Mouse (Mus musculus): ENCODE results near the gene Ralgapa1. TPM values are rescaled to one million over a fixed set of nuclear protein-coding genes. Genes with fewer than 3 reads are reported as not detected.

Ralgapa1 gene
- 38.6 and 45.2 TPM in 2 replicates for polyA plus RNA-seq (2014; fragmentation: Nextera tagmentation; extraction: Ambion mirVana)

DNA sequence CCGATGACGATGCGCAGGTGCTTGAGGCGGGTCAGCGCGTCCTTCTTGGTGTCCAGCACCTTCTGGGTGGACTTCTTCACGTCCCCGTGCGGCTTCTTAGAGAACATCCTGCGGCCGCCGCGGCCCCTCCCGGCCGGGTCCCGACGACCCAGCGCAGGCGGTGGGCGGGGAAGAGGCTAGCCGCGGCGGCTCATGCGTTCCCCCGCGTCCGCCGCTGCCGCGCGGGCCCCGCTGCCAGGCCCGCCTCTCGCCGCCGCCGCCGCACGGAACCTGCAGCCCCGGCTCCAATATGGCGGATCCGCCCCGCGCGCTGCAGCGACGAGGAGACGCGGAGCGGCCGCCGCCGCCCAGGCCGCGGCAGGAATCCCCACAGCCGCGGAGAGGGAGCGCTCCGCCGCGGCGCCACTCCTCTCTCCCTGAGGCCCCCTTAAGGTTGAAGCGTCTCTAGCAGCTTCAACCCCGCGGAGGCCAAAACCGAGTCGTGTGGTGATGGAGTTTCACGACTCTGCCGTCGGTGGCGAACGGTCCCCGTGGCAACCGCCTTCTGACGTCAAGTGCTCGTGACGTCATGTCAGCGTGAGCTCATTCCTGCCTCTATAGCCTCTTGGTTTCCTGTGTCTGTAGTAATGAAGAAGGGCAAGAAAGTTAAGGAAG, at the start of gene Ralgapa1:
TSS of gene Ralgapa1 (minus strand) at position 507 of the 654 bp plus-strand sequence.
- H3K4me2 ChIP-seq (ENCODE audit: low read depth, low read length), result peak within 1 kb of the TSS; percentile 52
- peak within 1 kb of the TSS; percentile 79 for H3K4me3 ChIP-seq (ENCODE audit: low read depth, low read length)

DNA sequence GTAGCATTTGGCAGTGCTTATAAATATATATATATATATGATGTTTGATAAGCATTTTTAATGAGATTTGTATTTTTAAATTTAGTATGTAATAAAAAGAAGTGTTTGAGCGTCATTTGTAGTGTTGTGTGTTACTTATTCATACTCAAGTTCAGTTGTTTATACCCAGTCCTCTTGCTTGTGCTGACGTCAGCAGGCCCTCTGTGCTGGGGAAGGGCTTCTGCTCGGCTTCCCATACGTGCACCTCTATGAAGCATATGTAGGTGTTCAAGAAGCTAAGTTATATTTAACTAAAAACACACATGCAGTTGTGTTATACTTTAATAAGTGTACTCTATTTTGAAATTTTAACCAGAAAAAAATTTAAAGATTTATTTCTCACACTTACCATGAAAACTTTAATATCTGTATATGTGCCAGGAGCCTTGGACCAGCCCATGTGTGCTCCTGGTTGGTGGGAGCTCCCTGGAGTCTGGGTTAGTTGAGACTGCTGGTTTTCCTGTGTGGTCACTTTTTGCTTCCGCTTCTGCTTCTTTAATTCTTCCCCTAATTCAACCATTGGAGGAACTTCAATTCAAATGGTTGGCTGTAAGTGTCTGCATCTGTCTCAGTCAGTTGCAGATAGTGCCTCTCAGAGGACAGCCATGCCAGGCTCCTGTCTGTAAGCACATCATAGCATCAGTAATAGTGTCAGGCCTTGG, 48.8 kb upstream of the Ralgapa1 start:
- no peaks in the 10 kb centered on the region for H3K9me3 ChIP-seq (ENCODE audit: control insufficient read depth, low read length)
- peaks cover 6% of the 10 kb centered on the region; the same call in 1 of the 2 replicates for H3K36me3 ChIP-seq (ENCODE audit: control insufficient read depth, insufficient read depth, low read length)
- no peaks in the 10 kb centered on the region for H3K4me1 ChIP-seq (ENCODE audit: control insufficient read depth, insufficient read depth, low read length)
- no peak overlapping the region for H3K9ac ChIP-seq (replicated peaks; ENCODE audit: low read depth, low read length)
- H3K4me3 ChIP-seq (ENCODE audit: low read depth, low read length), result no peak overlapping the region
- no peaks in the 10 kb centered on the region for H3K27me3 ChIP-seq (ENCODE audit: control insufficient read depth, insufficient read depth, low read length)
- ATAC-seq (ENCODE audit: low read depth), result no peak
- WGBS, result 95% methylated on average over 5 of the region's 5 CpGs
- H3K4me2 ChIP-seq (ENCODE audit: low read depth, low read length), result no peak overlapping the region
- no peak overlapping the region for H3K27ac ChIP-seq (ENCODE audit: low read depth, low read length)

More for the DNA sequence above, at the start of gene Ralgapa1:
- Histone ChIP-seq H3K9me3 (ENCODE audit: control insufficient read depth, low read length) (no peaks in the 10 kb centered on the region), H3K27ac (ENCODE audit: low read depth, low read length) (peak within 1 kb of the TSS; percentile 93), H3K9ac (replicated peaks; ENCODE audit: low read depth, low read length) (peak within 1 kb of the TSS; percentile 85), H3K4me1 (ENCODE audit: control insufficient read depth, insufficient read depth, low read length) (peaks cover 8% of the 10 kb centered on the region; the same call in 1 of the 2 replicates), H3K36me3 (ENCODE audit: control insufficient read depth, insufficient read depth, low read length) (no peaks in the 10 kb centered on the region), H3K27me3 (ENCODE audit: control insufficient read depth, insufficient read depth, low read length) (no peaks in the 10 kb centered on the region)
- WGBS, result under 1% methylated on average over 62 of the region's 78 CpGs
- ATAC-seq (ENCODE audit: low read depth), result peak; percentile 95

DNA sequence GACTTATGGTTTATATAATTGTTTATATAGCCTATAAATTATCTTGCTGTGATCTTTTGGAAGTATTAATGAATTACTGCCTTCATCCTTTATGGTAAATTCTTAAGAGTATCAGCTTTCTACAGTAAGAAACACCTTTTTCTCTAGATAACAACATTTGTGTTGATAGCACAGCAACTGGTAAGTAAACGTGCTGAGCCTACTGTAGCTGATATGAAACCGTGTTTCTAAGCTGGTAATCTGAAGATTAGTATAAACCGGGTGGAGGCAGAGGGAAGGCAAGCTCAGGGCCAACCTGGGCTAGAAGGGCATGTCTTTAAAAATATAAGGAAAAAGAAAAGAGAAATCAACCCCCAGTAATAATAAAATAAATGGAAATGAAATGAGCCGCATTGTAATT, 46.8 kb upstream of the Ralgapa1 start:
- Histone ChIP-seq H3K9me3 (ENCODE audit: control insufficient read depth, low read length) (no peaks in the 10 kb centered on the region), H3K4me2 (ENCODE audit: low read depth, low read length) (no peak overlapping the region), H3K9ac (replicated peaks; ENCODE audit: low read depth, low read length) (no peak overlapping the region), H3K36me3 (ENCODE audit: control insufficient read depth, insufficient read depth, low read length) (peaks cover 10% of the 10 kb centered on the region; the same call in 1 of the 2 replicates), H3K4me1 (ENCODE audit: control insufficient read depth, insufficient read depth, low read length) (no peaks in the 10 kb centered on the region), H3K4me3 (ENCODE audit: low read depth, low read length) (no peak overlapping the region), H3K27ac (ENCODE audit: low read depth, low read length) (no peak overlapping the region), H3K27me3 (ENCODE audit: control insufficient read depth, insufficient read depth, low read length) (no peaks in the 10 kb centered on the region)
- 97% methylated on average over 4 of the region's 4 CpGs for WGBS
- ATAC-seq (ENCODE audit: low read depth), result no peak

DNA sequence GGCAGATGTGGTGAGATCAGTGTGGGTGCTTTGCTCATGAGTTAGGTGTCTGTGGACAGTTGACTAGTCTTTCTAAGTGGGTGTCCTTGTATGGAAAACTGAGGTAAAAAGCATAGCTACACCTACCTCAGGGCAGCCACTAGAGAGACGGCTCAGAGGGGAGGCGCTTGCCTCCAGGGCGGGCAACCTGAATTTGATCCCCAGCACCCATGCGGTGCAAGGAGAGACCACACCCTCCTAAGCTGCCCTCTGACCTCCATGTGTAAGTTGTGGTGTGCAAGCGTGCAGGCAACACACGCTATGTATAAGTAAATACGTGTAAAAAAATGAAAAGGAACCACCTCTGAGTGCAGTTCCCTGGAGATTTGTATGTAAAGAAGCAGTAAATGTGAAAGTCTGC, 39.7 kb upstream of the Ralgapa1 start:
- ATAC-seq (ENCODE audit: low read depth), result no peak
- H3K27me3 ChIP-seq (ENCODE audit: control insufficient read depth, insufficient read depth, low read length), result no peaks in the 10 kb centered on the region
- no peak overlapping the region for H3K9ac ChIP-seq (replicated peaks; ENCODE audit: low read depth, low read length)
- H3K27ac ChIP-seq (ENCODE audit: low read depth, low read length), result no peak overlapping the region
- H3K4me2 ChIP-seq (ENCODE audit: low read depth, low read length), result no peak overlapping the region
- H3K4me1 ChIP-seq (ENCODE audit: control insufficient read depth, insufficient read depth, low read length), result no peaks in the 10 kb centered on the region
- peaks cover 17% of the 10 kb centered on the region for H3K36me3 ChIP-seq (ENCODE audit: control insufficient read depth, insufficient read depth, low read length)
- no peaks in the 10 kb centered on the region for H3K9me3 ChIP-seq (ENCODE audit: control insufficient read depth, low read length)
- 89% methylated on average over 7 of the region's 7 CpGs for WGBS
- H3K4me3 ChIP-seq (ENCODE audit: low read depth, low read length), result no peak overlapping the region

DNA sequence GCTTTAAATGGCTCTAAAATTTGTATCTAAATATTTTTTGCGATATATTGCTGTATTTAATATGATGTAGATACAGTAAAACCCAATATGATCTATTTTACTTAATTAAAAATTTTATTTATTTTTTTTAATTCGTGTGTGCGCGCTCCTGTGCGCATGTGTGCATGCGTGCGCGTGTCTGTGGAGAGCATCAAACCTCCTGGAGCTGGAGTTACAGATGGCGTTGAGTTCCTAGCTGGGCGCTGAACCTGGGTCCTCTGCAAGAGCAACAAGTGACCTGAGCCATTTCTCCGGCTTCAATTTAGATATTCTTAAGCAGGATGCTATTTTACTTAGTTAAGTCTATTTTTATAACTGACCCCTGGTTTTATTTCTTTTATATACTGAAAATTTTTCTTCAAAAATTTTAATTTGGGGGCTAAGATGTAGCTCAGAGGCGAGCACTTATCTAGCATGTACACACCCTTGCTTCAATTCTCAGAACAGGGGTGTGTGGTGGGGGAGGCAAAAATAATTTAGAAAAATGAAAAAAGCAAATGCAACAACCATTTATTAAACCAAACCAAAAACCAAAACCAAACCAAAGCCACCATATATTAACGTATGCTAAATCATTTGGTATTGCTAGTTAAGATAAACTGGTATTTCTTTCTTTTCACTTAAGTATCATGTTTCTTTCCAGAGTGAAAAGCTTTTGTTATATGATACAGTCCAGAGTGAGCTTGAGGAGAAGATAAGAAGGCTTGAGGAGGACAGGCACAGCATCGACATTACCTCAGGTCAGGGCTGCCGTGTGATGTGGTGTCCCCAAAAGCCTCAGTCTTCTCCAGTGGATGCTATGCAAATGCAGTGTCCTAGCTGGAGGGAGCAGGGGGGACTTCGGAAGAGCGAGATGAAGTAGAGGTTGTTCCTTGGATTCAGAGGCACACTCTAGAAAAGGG, 38.7 kb upstream of the Ralgapa1 start:
- Histone ChIP-seq H3K9ac (replicated peaks; ENCODE audit: low read depth, low read length) (no peak overlapping the region), H3K4me3 (ENCODE audit: low read depth, low read length) (no peak overlapping the region), H3K36me3 (ENCODE audit: control insufficient read depth, insufficient read depth, low read length) (peaks cover 15% of the 10 kb centered on the region), H3K27me3 (ENCODE audit: control insufficient read depth, insufficient read depth, low read length) (no peaks in the 10 kb centered on the region), H3K9me3 (ENCODE audit: control insufficient read depth, low read length) (no peaks in the 10 kb centered on the region), H3K4me1 (ENCODE audit: control insufficient read depth, insufficient read depth, low read length) (no peaks in the 10 kb centered on the region), H3K4me2 (ENCODE audit: low read depth, low read length) (no peak overlapping the region), H3K27ac (ENCODE audit: low read depth, low read length) (no peak overlapping the region)
- ATAC-seq (ENCODE audit: low read depth), result no peak
- WGBS, result 96% methylated on average over 17 of the region's 17 CpGs

DNA sequence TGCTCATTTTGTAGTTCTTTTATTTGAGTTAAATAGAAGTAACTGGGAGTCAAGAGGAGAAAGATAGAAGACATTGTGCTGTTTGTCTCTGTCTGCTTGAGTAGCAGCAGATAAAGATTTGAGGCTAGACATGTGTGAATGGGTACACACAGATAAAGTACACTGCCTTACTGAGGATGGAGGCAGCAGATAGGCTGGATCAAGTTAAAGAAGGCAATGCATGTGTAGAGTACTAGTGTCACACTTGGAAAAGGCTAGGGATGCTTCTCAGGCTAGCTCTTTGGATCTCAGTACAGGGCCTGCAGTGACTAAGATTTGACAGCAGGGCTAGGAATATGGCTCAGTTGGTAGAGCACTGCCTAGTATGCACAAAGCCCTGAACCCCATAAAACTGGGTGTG, 29.7 kb upstream of the Ralgapa1 start:
- Histone ChIP-seq H3K4me3 (ENCODE audit: low read depth, low read length) (no peak overlapping the region), H3K36me3 (ENCODE audit: control insufficient read depth, insufficient read depth, low read length) (peaks cover 4% of the 10 kb centered on the region; the same call in 1 of the 2 replicates), H3K27me3 (ENCODE audit: control insufficient read depth, insufficient read depth, low read length) (no peaks in the 10 kb centered on the region), H3K4me2 (ENCODE audit: low read depth, low read length) (no peak overlapping the region), H3K9ac (replicated peaks; ENCODE audit: low read depth, low read length) (no peak overlapping the region), H3K4me1 (ENCODE audit: control insufficient read depth, insufficient read depth, low read length) (no peaks in the 10 kb centered on the region), H3K9me3 (ENCODE audit: control insufficient read depth, low read length) (no peaks in the 10 kb centered on the region), H3K27ac (ENCODE audit: low read depth, low read length) (no peak overlapping the region)
- no peak for ATAC-seq (ENCODE audit: low read depth)

DNA sequence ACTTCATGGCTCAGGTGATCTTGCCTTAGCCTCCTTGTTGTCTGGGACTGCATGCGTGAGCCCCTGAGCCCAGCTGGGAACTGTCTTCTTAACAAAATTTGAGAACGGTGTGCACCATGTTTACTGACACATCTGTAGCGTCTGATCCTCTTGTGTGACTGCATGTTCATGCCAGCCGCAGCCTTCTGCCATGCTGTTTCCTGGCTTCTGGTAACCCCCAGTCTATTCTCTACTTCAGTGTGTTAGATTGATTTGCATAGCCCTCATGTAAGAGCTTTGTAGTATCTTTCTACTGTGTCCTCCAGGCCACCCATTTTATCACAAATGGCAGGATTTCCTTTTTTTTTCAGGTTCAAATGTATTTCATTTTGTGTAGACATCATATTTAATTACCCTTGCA, 26.9 kb upstream of the Ralgapa1 start:
- H3K4me3 ChIP-seq (ENCODE audit: low read depth, low read length), result no peak overlapping the region
- no peaks in the 10 kb centered on the region for H3K4me1 ChIP-seq (ENCODE audit: control insufficient read depth, insufficient read depth, low read length)
- no peak overlapping the region for H3K27ac ChIP-seq (ENCODE audit: low read depth, low read length)
- no peaks in the 10 kb centered on the region for H3K9me3 ChIP-seq (ENCODE audit: control insufficient read depth, low read length)
- H3K36me3 ChIP-seq (ENCODE audit: control insufficient read depth, insufficient read depth, low read length), result peaks cover 15% of the 10 kb centered on the region
- WGBS, result 95% methylated on average over 4 of the region's 4 CpGs
- no peaks in the 10 kb centered on the region for H3K27me3 ChIP-seq (ENCODE audit: control insufficient read depth, insufficient read depth, low read length)
- ATAC-seq (ENCODE audit: low read depth), result no peak
- no peak overlapping the region for H3K9ac ChIP-seq (replicated peaks; ENCODE audit: low read depth, low read length)
- H3K4me2 ChIP-seq (ENCODE audit: low read depth, low read length), result no peak overlapping the region

DNA sequence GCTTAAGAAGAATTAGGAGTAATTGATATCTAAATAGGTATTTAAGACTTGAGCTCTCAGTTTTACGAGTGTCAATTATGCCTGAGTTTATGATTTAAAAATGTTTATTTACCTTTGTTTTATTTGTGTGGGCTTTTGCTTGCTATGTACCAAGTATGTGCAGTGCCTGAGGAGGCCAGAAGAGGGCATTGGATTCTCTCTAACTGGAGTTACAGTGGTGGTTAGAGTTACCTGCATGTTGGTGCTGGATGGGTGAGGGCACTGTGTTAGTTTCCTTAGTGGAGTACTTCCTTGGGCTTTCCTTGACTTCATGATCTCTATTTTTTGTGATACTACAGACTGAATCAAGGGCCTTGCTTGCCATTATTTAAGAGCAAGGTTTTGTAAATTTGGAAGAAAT, 25.8 kb upstream of the Ralgapa1 start:
- Histone ChIP-seq H3K9me3 (ENCODE audit: control insufficient read depth, low read length) (no peaks in the 10 kb centered on the region), H3K4me3 (ENCODE audit: low read depth, low read length) (no peak overlapping the region), H3K36me3 (ENCODE audit: control insufficient read depth, insufficient read depth, low read length) (peaks cover 15% of the 10 kb centered on the region), H3K4me1 (ENCODE audit: control insufficient read depth, insufficient read depth, low read length) (no peaks in the 10 kb centered on the region), H3K27ac (ENCODE audit: low read depth, low read length) (no peak overlapping the region), H3K9ac (replicated peaks; ENCODE audit: low read depth, low read length) (no peak overlapping the region), H3K27me3 (ENCODE audit: control insufficient read depth, insufficient read depth, low read length) (no peaks in the 10 kb centered on the region), H3K4me2 (ENCODE audit: low read depth, low read length) (no peak overlapping the region)
- ATAC-seq (ENCODE audit: low read depth), result peak; percentile 70; the same call in 1 of the 2 replicates
- 63% methylated on average over 1 of the region's 1 CpGs for WGBS
